Mouse (Mus musculus): ENCODE results near the gene Klf4. TPM values are rescaled to one million over a fixed set of nuclear protein-coding genes. Genes with fewer than 3 reads are reported as not detected.

Gene Klf4
- 0.73 and 1.1 TPM in 2 replicates for polyA plus RNA-seq (2012; rRNA removed)

GRCm38 (mm10) chr4:55532407-55533195, at the start of gene Klf4:
Gene Klf4, minus strand, starts transcription at chr4:55532466.

Other genes starting within 250 kb of the Klf4 start
- gene Rad23b, start 182.4 kb downstream of the Klf4 start, polyA plus RNA-seq (2012; rRNA removed) = 57.8 and 62.2 TPM in 2 replicates

Data from liver, embryonic 18 days (tissue).